Mouse (Mus musculus): ENCODE results near the gene Chrnb2. TPM values are rescaled to one million over a fixed set of nuclear protein-coding genes. Genes with fewer than 3 reads are reported as not detected.

Chrnb2 gene
- polyA plus RNA-seq, 1 experiment from 2014 or later = 28.1 TPM

DNA sequence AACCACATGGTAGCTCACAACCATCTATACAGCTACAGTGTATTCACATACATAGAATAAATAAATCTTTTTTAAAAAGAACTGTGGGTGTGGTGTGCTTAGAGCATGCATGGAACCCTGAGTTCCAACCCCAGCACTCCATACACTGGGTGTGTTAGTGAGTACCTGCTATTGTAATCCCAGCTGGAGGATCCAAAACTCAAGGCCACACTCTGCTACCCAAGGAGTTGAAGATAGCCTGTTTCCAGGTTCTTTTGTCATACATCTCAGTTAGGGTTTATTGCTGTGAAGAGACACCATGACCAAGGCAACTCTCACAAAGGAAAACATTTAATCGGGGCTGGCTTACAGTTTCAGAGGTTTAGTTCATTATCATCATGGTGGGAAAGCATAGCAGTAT lies 65.5 kb downstream of the Chrnb2 start:
- Histone ChIP-seq H3K9ac (no peak overlapping the region), H3K4me1 (replicated peaks) (no peaks in the 10 kb centered on the region), H3K36me3 (no peaks in the 10 kb centered on the region), H3K9me3 (no peaks in the 10 kb centered on the region), H3K27ac (no peak overlapping the region), H3K4me3 (no peak overlapping the region), H3K27me3 (0 out of 2 replicates have a peak, but pooled peaks cover 5% of the 10 kb centered on the region), H3K4me2 (no peak overlapping the region)
- 94% methylated on average over 1 of the region's 1 CpGs for WGBS
- ATAC-seq (ENCODE audit: low FRiP score) = no peak

Other genes starting within 250 kb of the Chrnb2 start
- gene Kcnn3, start 244.5 kb downstream of the Chrnb2 start, polyA plus RNA-seq (2015; fragmentation: Nextera tagmentation; extraction: Ambion mirVana) = 5.1 and 6.6 TPM in 2 replicates
- gene Adar, start 49.6 kb downstream of the Chrnb2 start, polyA plus RNA-seq (2015; fragmentation: Nextera tagmentation; extraction: Ambion mirVana) = 19.8 and 23.1 TPM in 2 replicates
- gene Ube2q1, start 9.0 kb upstream of the Chrnb2 start, polyA plus RNA-seq (2015; fragmentation: Nextera tagmentation; extraction: Ambion mirVana) = 13.5 and 14.4 TPM in 2 replicates
- 1.7 and 2.1 TPM in 2 replicates for gene She, start 66.7 kb upstream of the Chrnb2 start, polyA plus RNA-seq (2015; fragmentation: Nextera tagmentation; extraction: Ambion mirVana)
- gene Il6ra, start 148.6 kb upstream of the Chrnb2 start, polyA plus RNA-seq (2015; fragmentation: Nextera tagmentation; extraction: Ambion mirVana) = 0.98 and 1.1 TPM in 2 replicates
- gene Atp8b2, start 198.9 kb upstream of the Chrnb2 start, polyA plus RNA-seq (2015; fragmentation: Nextera tagmentation; extraction: Ambion mirVana) = 13.4 TPM in 2 replicates
- gene Hax1, start 234.1 kb upstream of the Chrnb2 start, polyA plus RNA-seq (2015; fragmentation: Nextera tagmentation; extraction: Ambion mirVana) = 127 and 129 TPM in 2 replicates